Mouse (Mus musculus): Measurements from ENCODE around the gene Ctxn1.

- TF ChIP-seq CTCF (IDR thresholded peaks at IDR 0.05; ENCODE audit: low read depth) (no peak), EP300 (IDR thresholded peaks at IDR 0.05; ENCODE audit: low read depth) (no peak)
These were observed 2.2 kb downstream of the Ctxn1 start for GRCm38 (mm10) chr8:4256911-4257310.
